Mouse (Mus musculus): ENCODE results near the gene Pigc. TPM values are rescaled to one million over a fixed set of nuclear protein-coding genes. Genes with fewer than 3 reads are reported as not detected.

The Pigc gene
- total RNA-seq, 2 experiments from 2014 or later: 11.9 to 19.2 TPM

DNA sequence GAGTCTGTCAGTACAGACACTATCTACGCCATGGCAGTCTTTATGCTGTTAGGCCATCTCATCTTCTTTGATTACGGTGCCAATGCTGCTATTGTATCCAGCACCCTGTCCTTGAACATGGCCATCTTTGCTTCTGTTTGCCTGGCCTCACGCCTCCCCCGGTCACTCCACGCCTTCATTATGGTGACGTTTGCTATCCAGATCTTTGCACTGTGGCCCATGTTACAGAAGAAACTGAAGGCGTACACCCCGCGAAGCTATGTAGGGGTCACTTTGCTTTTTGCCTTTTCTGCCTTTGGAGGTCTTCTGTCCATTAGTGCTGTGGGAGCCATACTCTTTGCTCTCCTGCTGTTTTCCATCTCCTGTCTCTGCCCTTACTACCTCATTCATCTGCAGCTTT, 1.9 kb downstream of the Pigc start:
- ATAC-seq (replicated peaks; ENCODE audit: low FRiP score, poor library complexity, severe bottlenecking): no peak

GRCm38 (mm10) chr1:161972233-161972632, 3.2 kb downstream of the Pigc start:
- ATAC-seq (replicated peaks; ENCODE audit: low FRiP score, poor library complexity, severe bottlenecking): no peak

GRCm38 (mm10) chr1:161976255-161977182, 7.5 kb downstream of the Pigc start:
- peak; percentile 88 for ATAC-seq (replicated peaks; ENCODE audit: low FRiP score, poor library complexity, severe bottlenecking)

- ATAC-seq (replicated peaks; ENCODE audit: low FRiP score, poor library complexity, severe bottlenecking): no peak
Observed at GRCm38 (mm10) chr1:161977331-161977730, 8.3 kb downstream of the Pigc start.

DNA sequence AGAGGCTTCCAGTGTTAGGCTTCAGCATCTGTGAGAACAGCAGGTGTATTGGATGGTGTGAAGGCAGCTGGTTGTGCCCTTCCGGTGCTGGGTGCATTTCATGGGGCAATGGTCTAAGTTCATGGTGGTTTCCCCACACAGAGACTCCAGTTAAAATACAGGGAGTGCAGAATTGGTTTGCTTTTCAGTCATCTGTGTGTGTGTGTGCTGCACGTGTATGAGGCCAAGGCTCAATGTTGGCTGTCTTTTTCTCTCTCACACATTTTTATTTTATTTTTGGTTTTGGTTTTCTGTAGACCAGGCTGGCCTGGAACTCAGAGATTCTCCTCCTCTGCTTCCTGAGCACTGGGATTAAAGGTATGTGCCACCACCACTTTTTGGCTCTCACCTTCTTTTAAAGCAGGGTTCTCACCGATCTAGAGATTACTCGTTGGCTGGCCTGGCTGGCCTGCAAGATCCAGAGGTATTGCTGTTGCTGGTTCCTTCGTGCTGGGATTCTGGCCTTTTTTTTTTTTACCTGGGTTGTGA, 9.3 kb downstream of the Pigc start:
- ATAC-seq (replicated peaks; ENCODE audit: low FRiP score, poor library complexity, severe bottlenecking): no peak

DNA sequence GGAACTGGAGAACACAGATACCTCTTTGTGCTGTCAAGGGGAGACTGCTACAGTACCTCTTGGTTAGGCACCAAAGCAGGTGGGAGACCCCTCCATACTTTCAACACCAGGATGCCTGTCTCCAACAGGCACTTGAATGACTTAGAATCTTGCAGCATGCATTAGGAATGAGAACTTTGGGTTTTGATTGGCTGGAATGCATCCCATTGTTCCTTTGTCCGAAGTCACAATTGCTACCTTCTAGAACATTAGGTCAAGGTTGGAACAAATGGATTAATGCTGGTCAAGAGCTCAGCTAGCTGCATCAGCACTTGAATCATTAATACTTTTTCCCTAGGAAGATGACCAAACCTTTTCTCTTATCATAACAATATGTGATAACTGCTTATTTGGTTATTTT, 10.6 kb downstream of the Pigc start, which contains the start of gene 4930558K02Rik:
Gene 4930558K02Rik, minus strand, starts transcription at position 101 of the 400 bp plus-strand sequence.
- ATAC-seq (replicated peaks; ENCODE audit: low FRiP score, poor library complexity, severe bottlenecking): no peak

- no peak for ATAC-seq (replicated peaks; ENCODE audit: low FRiP score, poor library complexity, severe bottlenecking)
Observed at GRCm38 (mm10) chr1:161980046-161980445, 11.1 kb downstream of the Pigc start.

- ATAC-seq (replicated peaks; ENCODE audit: low FRiP score, poor library complexity, severe bottlenecking): no peak
Observed at GRCm38 (mm10) chr1:161980626-161981298, 11.8 kb downstream of the Pigc start.

GRCm38 (mm10) chr1:161983451-161983850, 14.5 kb downstream of the Pigc start:
- no peak for ATAC-seq (replicated peaks; ENCODE audit: low FRiP score, poor library complexity, severe bottlenecking)

DNA sequence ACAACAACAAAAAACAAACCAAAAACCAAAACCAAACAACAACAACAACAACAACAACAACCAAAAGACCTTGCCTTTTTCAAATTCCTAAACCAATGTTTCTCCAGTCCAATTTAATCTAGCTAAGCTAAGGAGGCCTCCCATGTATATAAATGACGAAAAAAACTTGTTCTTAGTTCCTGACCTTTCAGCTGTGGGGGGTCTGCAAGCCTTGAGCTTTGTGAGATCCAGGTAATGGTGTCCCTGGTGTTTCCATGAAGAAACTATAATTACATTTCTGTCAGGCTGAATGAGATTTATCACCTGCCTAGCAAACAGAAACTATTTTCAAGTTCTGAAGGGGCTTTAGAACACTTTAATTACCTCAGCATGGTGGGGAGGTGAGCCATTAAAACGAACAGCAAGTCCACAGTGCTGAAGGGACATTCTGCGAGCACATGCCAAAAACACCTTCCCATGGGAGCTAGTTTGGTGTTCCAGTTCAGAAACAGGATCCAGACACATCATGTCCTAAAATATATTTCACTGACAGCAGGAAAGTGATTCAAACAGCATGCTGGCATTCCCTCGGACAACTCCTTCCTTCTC, 15.1 kb downstream of the Pigc start:
- ATAC-seq (replicated peaks; ENCODE audit: low FRiP score, poor library complexity, severe bottlenecking): no peak

DNA sequence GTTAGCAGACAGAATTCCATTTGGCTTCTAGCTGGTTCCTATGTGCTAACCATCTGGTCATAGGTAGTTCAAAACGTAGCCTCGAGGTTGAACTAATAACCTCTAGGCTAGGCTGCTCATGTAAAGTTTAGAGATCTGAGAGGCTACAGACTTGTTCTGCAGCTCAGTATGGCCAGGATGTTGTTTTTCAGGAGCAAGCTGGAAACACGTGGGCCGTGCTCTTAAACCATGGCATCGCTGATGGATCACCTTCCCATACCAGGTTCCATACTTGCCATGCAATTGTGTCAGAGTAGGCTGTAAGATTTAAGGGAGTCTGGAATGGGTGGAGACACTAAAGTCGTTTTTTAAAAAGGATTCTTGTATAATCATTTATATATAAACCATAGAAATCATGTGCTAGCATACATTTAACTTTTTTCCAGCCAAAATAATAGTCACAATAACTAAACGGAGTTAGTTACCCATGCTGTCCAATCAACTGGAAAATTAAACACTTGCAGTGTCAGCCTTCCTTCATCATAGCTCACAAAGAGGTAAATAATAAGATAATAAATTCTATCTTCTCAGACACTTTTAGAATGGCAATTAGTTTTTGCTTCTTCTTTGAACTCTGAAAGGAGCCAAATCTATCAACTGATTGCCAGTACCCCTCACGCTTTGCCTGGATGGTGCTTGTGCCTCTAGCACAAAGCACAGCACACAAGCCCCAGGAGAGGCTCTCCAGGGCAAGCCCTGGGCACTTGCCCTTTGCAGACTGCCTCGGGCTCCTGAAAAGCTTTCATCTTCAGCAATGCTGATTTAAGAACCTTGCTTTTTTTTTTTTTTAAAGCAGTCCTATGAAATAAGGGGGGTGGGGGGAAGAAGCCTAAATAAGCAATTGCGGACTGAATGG, 21.9 kb downstream of the Pigc start:
- ATAC-seq (replicated peaks; ENCODE audit: low FRiP score, poor library complexity, severe bottlenecking): no peak

DNA sequence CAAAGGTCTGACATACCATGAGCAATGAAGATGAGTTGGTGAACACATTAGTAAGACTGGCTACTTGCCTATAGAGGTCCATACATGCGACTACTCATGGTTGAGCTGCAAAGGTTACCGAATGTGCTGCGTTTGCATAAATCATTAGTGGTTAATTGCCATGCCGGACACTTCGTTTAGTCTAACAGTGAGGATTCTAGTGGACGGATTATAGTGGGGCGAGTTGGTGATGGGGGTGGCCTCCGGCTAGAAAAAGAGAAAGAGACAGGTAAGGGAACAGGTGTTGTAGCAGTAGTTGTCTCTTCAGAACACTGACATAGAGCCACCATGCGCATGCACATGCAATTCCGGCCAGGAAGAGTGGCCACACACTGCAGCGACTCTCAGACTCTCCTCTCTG, 22.9 kb downstream of the Pigc start:
- ATAC-seq (replicated peaks; ENCODE audit: low FRiP score, poor library complexity, severe bottlenecking): no peak

- no peak for ATAC-seq (replicated peaks; ENCODE audit: low FRiP score, poor library complexity, severe bottlenecking)
Observed at GRCm38 (mm10) chr1:161992389-161992788, 23.4 kb downstream of the Pigc start.

- no peak for ATAC-seq (replicated peaks; ENCODE audit: low FRiP score, poor library complexity, severe bottlenecking)
Observed at GRCm38 (mm10) chr1:161998781-161999180, 29.8 kb downstream of the Pigc start.

DNA sequence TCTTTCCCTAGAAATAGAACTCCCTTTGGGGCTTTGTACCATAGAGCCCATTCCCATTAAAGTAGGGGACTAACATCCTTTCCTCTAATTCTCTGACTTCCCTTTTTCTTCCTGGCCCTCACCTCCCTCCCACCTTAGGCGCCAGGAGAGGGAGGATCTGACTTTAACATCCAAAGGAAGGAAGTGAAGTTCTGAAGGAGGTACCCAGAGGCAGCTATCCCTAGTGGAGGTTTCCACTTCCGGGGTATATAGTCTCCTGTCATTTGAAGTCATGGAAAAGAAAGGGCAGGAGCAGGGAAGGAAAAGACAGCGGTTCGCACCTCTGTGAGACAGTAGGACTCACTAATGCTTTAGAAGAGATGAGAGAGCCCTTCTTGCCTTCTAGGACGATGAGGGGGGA, 30.4 kb downstream of the Pigc start:
- ATAC-seq (replicated peaks; ENCODE audit: low FRiP score, poor library complexity, severe bottlenecking): no peak

- 0 out of 2 replicates have a peak, but pooled peaks have one; percentile 54 for ATAC-seq (replicated peaks; ENCODE audit: low FRiP score, poor library complexity, severe bottlenecking)
Observed at GRCm38 (mm10) chr1:161999882-162000371, 30.9 kb downstream of the Pigc start.

GRCm38 (mm10) chr1:162001328-162001727, 32.3 kb downstream of the Pigc start:
- ATAC-seq (replicated peaks; ENCODE audit: low FRiP score, poor library complexity, severe bottlenecking): no peak

DNA sequence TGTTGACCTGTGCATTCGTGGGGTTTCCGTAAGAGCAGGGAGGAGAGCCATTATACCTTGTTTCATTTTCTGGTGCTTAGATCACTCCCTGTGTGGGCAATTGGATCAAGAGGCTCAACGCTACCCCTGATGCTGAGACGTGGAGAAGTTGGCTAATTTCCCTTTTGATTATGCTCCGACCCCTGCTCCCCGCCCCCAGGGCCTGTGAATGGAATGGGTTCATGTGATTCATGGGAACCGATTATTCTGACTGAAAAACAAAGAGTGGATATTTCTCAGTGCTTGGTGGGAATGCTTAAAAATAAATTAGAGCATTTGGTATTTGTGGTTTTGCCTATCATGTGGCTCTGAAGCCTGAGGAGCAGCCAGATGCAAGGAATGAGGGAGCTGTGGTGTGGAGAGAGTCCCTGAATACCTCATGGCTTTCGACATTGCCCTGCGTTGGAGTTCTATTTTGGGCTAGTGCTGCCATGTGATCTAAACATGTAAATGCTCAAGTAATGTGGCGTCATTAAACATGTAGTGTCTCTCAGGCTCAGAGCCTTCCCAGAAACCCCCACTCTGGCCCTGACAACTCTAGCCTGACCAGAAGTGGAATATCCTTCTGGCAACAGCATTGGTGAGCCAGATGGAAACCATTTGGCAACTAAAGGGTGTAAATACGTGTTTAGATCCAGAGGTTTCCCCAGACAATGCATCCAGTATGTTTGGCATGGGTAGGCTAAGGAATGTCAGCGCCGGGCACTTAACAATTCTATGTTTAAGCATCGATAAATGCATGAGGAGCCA, 34.9 kb downstream of the Pigc start:
- no peak for ATAC-seq (replicated peaks; ENCODE audit: low FRiP score, poor library complexity, severe bottlenecking)

DNA sequence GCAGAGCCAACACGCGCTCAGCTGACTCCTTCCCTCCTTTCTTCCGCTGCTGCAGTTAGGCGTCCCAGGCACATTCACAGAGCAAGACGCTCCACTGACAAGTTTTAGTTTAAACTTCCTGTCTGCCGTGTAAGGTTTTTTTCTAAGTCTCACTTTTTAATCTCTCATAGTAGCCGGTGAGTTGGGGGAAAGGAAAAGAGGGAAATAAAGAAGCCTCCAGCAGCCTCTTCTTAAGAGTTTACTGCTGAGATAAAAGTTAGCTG, 35.5 kb downstream of the Pigc start:
- ATAC-seq (replicated peaks; ENCODE audit: low FRiP score, poor library complexity, severe bottlenecking): no peak

All from erythroblast, adult 5-6 weeks (primary cell).